Mouse (Mus musculus): ENCODE results near the gene Ak5. TPM values are rescaled to one million over a fixed set of nuclear protein-coding genes. Genes with fewer than 3 reads are reported as not detected.
A peak's percentile ranks its signal among the peaks of the same experiment; 100 is the strongest.

Ak5 gene
- polyA plus RNA-seq, 1 experiment, result 0.18 TPM

GRCm38 (mm10) chr3:152497842-152498241 lies 170.3 kb downstream of the Ak5 start:
- TF ChIP-seq MYOD1 (IDR thresholded peaks at IDR 0.05; ENCODE audit: control insufficient read depth, insufficient read length, low read depth) (no peak), FOSL1 (IDR thresholded peaks at IDR 0.05; ENCODE audit: insufficient read depth, low read length, poor library complexity, severe bottlenecking) (no peak), CEBPB (IDR thresholded peaks at IDR 0.05; ENCODE audit: low read depth) (no peak), MAX (IDR thresholded peaks at IDR 0.05) (no peak), USF1 (IDR thresholded peaks at IDR 0.05; ENCODE audit: low read depth) (no peak), CTCF (IDR thresholded peaks at IDR 0.05; ENCODE audit: control insufficient read depth, insufficient read depth, insufficient read length) (no peak), MYOG (IDR thresholded peaks at IDR 0.05; ENCODE audit: control insufficient read depth, extremely low read depth, insufficient read length) (no peak)
- no peak overlapping the region for H3ac ChIP-seq (ENCODE audit: control insufficient read depth, insufficient read length, low read depth)
- no peaks in the 10 kb centered on the region for H3K79me2 ChIP-seq (ENCODE audit: control insufficient read depth, insufficient read depth)
- H3K36me3 ChIP-seq (ENCODE audit: control insufficient read depth, insufficient read depth), result no peaks in the 10 kb centered on the region
- H3K27me3 ChIP-seq (ENCODE audit: control insufficient read depth, insufficient read depth, insufficient read length), result no peaks in the 10 kb centered on the region
- H3K4me3 ChIP-seq (ENCODE audit: insufficient read depth, poor library complexity, severe bottlenecking), result no peak overlapping the region
- H3K79me3 ChIP-seq (ENCODE audit: low read depth), result no peaks in the 10 kb centered on the region

- H3K27me3 ChIP-seq (ENCODE audit: control insufficient read depth, insufficient read depth, insufficient read length), result no peaks in the 10 kb centered on the region
- H3K79me3 ChIP-seq (ENCODE audit: low read depth), result no peaks in the 10 kb centered on the region
- no peaks in the 10 kb centered on the region for H3K36me3 ChIP-seq (ENCODE audit: control insufficient read depth, insufficient read depth)
- no peak for TF ChIP-seq FOSL1 (IDR thresholded peaks at IDR 0.05; ENCODE audit: insufficient read depth, low read length, poor library complexity, severe bottlenecking)
- TF ChIP-seq MYOD1 (IDR thresholded peaks at IDR 0.05; ENCODE audit: control insufficient read depth, insufficient read length, low read depth), result peak; percentile 53
- no peak for TF ChIP-seq MAX (IDR thresholded peaks at IDR 0.05)
- no peak overlapping the region for H3ac ChIP-seq (ENCODE audit: control insufficient read depth, insufficient read length, low read depth)
- H3K4me3 ChIP-seq (ENCODE audit: insufficient read depth, poor library complexity, severe bottlenecking), result no peak overlapping the region
- H3K79me2 ChIP-seq (ENCODE audit: control insufficient read depth, insufficient read depth), result no peaks in the 10 kb centered on the region
Measured at GRCm38 (mm10) chr3:152497084-152497483, 171.1 kb downstream of the Ak5 start.

GRCm38 (mm10) chr3:152495415-152495898 lies 172.7 kb downstream of the Ak5 start:
- TF ChIP-seq FOSL1 (IDR thresholded peaks at IDR 0.05; ENCODE audit: insufficient read depth, low read length, poor library complexity, severe bottlenecking) (no peak), MAX (IDR thresholded peaks at IDR 0.05) (no peak), MYOD1 (IDR thresholded peaks at IDR 0.05; ENCODE audit: control insufficient read depth, insufficient read length, low read depth) (peak; percentile 96)
- Histone ChIP-seq H3K36me3 (ENCODE audit: control insufficient read depth, insufficient read depth) (no peaks in the 10 kb centered on the region), H3ac (ENCODE audit: control insufficient read depth, insufficient read length, low read depth) (no peak overlapping the region), H3K79me2 (ENCODE audit: control insufficient read depth, insufficient read depth) (no peaks in the 10 kb centered on the region), H3K4me3 (ENCODE audit: insufficient read depth, poor library complexity, severe bottlenecking) (no peak overlapping the region), H3K27me3 (ENCODE audit: control insufficient read depth, insufficient read depth, insufficient read length) (no peaks in the 10 kb centered on the region), H3K79me3 (ENCODE audit: low read depth) (no peaks in the 10 kb centered on the region)

- no peak for TF ChIP-seq CTCF (IDR thresholded peaks at IDR 0.05; ENCODE audit: control insufficient read depth, insufficient read depth, insufficient read length)
- no peak for TF ChIP-seq MYOG (IDR thresholded peaks at IDR 0.05; ENCODE audit: control insufficient read depth, extremely low read depth, insufficient read length)
- TF ChIP-seq FOSL1 (IDR thresholded peaks at IDR 0.05; ENCODE audit: insufficient read depth, low read length, poor library complexity, severe bottlenecking), result no peak
- Histone ChIP-seq H3K79me3 (ENCODE audit: low read depth) (no peaks in the 10 kb centered on the region), H3K36me3 (ENCODE audit: control insufficient read depth, insufficient read depth) (no peaks in the 10 kb centered on the region), H3ac (ENCODE audit: control insufficient read depth, insufficient read length, low read depth) (no peak overlapping the region), H3K4me3 (ENCODE audit: insufficient read depth, poor library complexity, severe bottlenecking) (no peak overlapping the region), H3K27me3 (ENCODE audit: control insufficient read depth, insufficient read depth, insufficient read length) (no peaks in the 10 kb centered on the region), H3K79me2 (ENCODE audit: control insufficient read depth, insufficient read depth) (no peaks in the 10 kb centered on the region)
Measured at GRCm38 (mm10) chr3:152494667-152495360, 173.3 kb downstream of the Ak5 start.

- TF ChIP-seq MAX (IDR thresholded peaks at IDR 0.05) (no peak), MYOG (IDR thresholded peaks at IDR 0.05; ENCODE audit: control insufficient read depth, extremely low read depth, insufficient read length) (no peak), CEBPB (IDR thresholded peaks at IDR 0.05; ENCODE audit: low read depth) (no peak), USF1 (IDR thresholded peaks at IDR 0.05; ENCODE audit: low read depth) (no peak), MYOD1 (IDR thresholded peaks at IDR 0.05; ENCODE audit: control insufficient read depth, insufficient read length, low read depth) (no peak), FOSL1 (IDR thresholded peaks at IDR 0.05; ENCODE audit: insufficient read depth, low read length, poor library complexity, severe bottlenecking) (no peak), CTCF (IDR thresholded peaks at IDR 0.05; ENCODE audit: control insufficient read depth, insufficient read depth, insufficient read length) (no peak)
- H3K4me3 ChIP-seq (ENCODE audit: insufficient read depth, poor library complexity, severe bottlenecking), result no peak overlapping the region
Measured at GRCm38 (mm10) chr3:152493813-152494212, 174.3 kb downstream of the Ak5 start.

GRCm38 (mm10) chr3:152492241-152492640 lies 175.9 kb downstream of the Ak5 start:
- Histone ChIP-seq H3K79me2 (ENCODE audit: control insufficient read depth, insufficient read depth) (no peaks in the 10 kb centered on the region), H3K27me3 (ENCODE audit: control insufficient read depth, insufficient read depth, insufficient read length) (no peaks in the 10 kb centered on the region), H3K4me3 (ENCODE audit: insufficient read depth, poor library complexity, severe bottlenecking) (no peak overlapping the region), H3ac (ENCODE audit: control insufficient read depth, insufficient read length, low read depth) (no peak overlapping the region), H3K79me3 (ENCODE audit: low read depth) (no peaks in the 10 kb centered on the region), H3K36me3 (ENCODE audit: control insufficient read depth, insufficient read depth) (no peaks in the 10 kb centered on the region)
- TF ChIP-seq CTCF (IDR thresholded peaks at IDR 0.05; ENCODE audit: control insufficient read depth, insufficient read depth, insufficient read length), result no peak
- TF ChIP-seq USF1 (IDR thresholded peaks at IDR 0.05; ENCODE audit: low read depth), result no peak
- TF ChIP-seq MYOG (IDR thresholded peaks at IDR 0.05; ENCODE audit: control insufficient read depth, extremely low read depth, insufficient read length), result no peak
- no peak for TF ChIP-seq CEBPB (IDR thresholded peaks at IDR 0.05; ENCODE audit: low read depth)
- no peak for TF ChIP-seq FOSL1 (IDR thresholded peaks at IDR 0.05; ENCODE audit: insufficient read depth, low read length, poor library complexity, severe bottlenecking)
- TF ChIP-seq MAX (IDR thresholded peaks at IDR 0.05), result no peak
- no peak for TF ChIP-seq MYOD1 (IDR thresholded peaks at IDR 0.05; ENCODE audit: control insufficient read depth, insufficient read length, low read depth)

More at GRCm38 (mm10) chr3:152493813-152494212, 174.3 kb downstream of the Ak5 start:
- Histone ChIP-seq H3K27me3 (ENCODE audit: control insufficient read depth, insufficient read depth, insufficient read length) (no peaks in the 10 kb centered on the region), H3K79me2 (ENCODE audit: control insufficient read depth, insufficient read depth) (no peaks in the 10 kb centered on the region), H3K36me3 (ENCODE audit: control insufficient read depth, insufficient read depth) (no peaks in the 10 kb centered on the region), H3K79me3 (ENCODE audit: low read depth) (no peaks in the 10 kb centered on the region), H3ac (ENCODE audit: control insufficient read depth, insufficient read length, low read depth) (no peak overlapping the region)
